Mouse (Mus musculus) liver, adult 2 months (tissue): ENCODE results near the gene Plcg1.

ENCODE experiments used
- CTCF ChIP-seq: fragments of 200-500 bp; IDR thresholded peaks from 2 replicates; pipeline ENCODE4 v1.5.1; 2011; ENCODE audit warnings: low read depth, low read length, control low read depth
- POLR2A ChIP-seq: fragments of 200-500 bp; IDR thresholded peaks from 2 replicates; pipeline ENCODE4 v1.6.1; 2011; ENCODE audit warnings: low read length, control low read depth; ENCODE audit not compliant: insufficient read depth; ENCODE audit errors: extremely low read depth

DNA sequence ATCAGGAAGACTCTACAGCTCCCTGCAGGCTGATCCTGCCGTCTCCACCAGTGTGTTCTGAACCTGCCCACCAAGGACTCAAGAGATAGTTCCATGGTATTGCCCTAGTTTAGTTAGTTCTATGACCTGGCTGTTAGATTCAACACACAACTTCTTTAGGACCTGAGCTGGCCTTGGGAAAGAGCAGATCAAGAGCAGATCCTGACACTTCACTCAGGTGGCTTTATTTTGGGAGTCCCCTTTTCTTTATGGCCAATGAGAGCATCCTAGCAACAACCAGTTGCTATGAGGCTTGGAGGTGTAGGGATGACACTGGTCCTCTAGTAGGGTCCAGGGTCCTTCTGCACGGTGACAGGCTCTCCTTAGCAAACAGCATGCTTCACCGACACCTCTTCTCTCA lies 34.0 kb downstream of the Plcg1 start:
- TF ChIP-seq POLR2A (no peak), CTCF (no peak)
